Mouse (Mus musculus) hindbrain, embryonic 16.5 days (tissue): Measurements from ENCODE around the gene Ubr4. TPM values are rescaled to one million over a fixed set of nuclear protein-coding genes. Genes with fewer than 3 reads are reported as not detected.

Experiments used
- ATAC-seq: fragments of 200-750 bp; cut with Nextera tagmentation; 2 replicates; pipeline ENCODE4 v1.8.0; 2017; ENCODE audit warnings: moderate TSS enrichment, moderate library complexity
- H3K27ac ChIP-seq: fragments of 300-500 bp; sonication (generic); 2 replicates; pipeline ENCODE4 v1.5.1; 2014; ENCODE audit warnings: low read depth, mild to moderate bottlenecking, control low read depth, low read length, moderate library complexity
- H3K27me3 ChIP-seq: fragments of 300-500 bp; sonication (generic); replicated peaks from 2 replicates; pipeline ENCODE4 v1.6.1; 2014; ENCODE audit warnings: low read length; ENCODE audit not compliant: control insufficient read depth, insufficient read depth
- H3K36me3 ChIP-seq: fragments of 300-500 bp; sonication (generic); 2 replicates; pipeline ENCODE4 v1.6.1; 2014; ENCODE audit warnings: mild to moderate bottlenecking, low read length, moderate library complexity, mixed read lengths; ENCODE audit not compliant: control insufficient read depth, insufficient read depth
- H3K4me1 ChIP-seq: fragments of 300-500 bp; sonication (generic); 2 replicates; pipeline ENCODE4 v1.6.1; 2014; ENCODE audit warnings: low read depth, low read length; ENCODE audit not compliant: control insufficient read depth, insufficient read depth
- H3K4me2 ChIP-seq: fragments of 300-500 bp; sonication (generic); 2 replicates; pipeline ENCODE4 v1.6.1; 2014; ENCODE audit warnings: mild to moderate bottlenecking, low read length, control low read depth, moderate library complexity
- H3K4me3 ChIP-seq: fragments of 300-500 bp; sonication (generic); 2 replicates; pipeline ENCODE4 v1.5.1; 2014; ENCODE audit warnings: mild to moderate bottlenecking, low read length, control low read depth, moderate library complexity
- H3K9ac ChIP-seq: fragments of 300-500 bp; sonication (generic); 2 replicates; pipeline ENCODE4 v1.6.1; 2014; ENCODE audit warnings: low read depth, mild to moderate bottlenecking, control low read depth, low read length, moderate library complexity
- H3K9me3 ChIP-seq: fragments of 300-500 bp; sonication (generic); 2 replicates; pipeline ENCODE4 v1.6.1; 2014; ENCODE audit warnings: mild to moderate bottlenecking, low read length, moderate library complexity; ENCODE audit not compliant: control insufficient read depth
- WGBS: fragments of 180-500 bp; shearing (Covaris S2); extraction: QIAGEN DNeasy Blood & Tissue Kit; methylation state at CpG from one replicate; pipeline ENCODE4 v1.1.7; 2014; 5-methylcytosine and 5-hydroxymethylcytosine counted together
- polyA plus RNA-seq: library from polyadenylated mRNA; unstranded; fragments of >200 nt; fragmentation: Nextera tagmentation; extraction: Ambion mirVana; gene quantifications from 2 replicates; pipeline ENCODE4 v1.2.1, GENCODE M21; 2015

The Ubr4 gene
- polyA plus RNA-seq, 1 experiment from 2014 or later = 82.1 TPM

- H3K9ac ChIP-seq = no peak overlapping the region
- ATAC-seq = 0 out of 2 replicates have a peak, but pooled peaks have one; percentile 12
- no peak overlapping the region for H3K27ac ChIP-seq
- peaks cover 15% of the 10 kb centered on the region for H3K36me3 ChIP-seq
- no peaks in the 10 kb centered on the region for H3K9me3 ChIP-seq
- H3K4me1 ChIP-seq = no peaks in the 10 kb centered on the region; the same call in 1 of the 2 replicates
- no peak overlapping the region for H3K4me2 ChIP-seq
- H3K27me3 ChIP-seq = no peaks in the 10 kb centered on the region
- 76% methylated on average over 9 of the region's 9 CpGs for WGBS
- H3K4me3 ChIP-seq = no peak overlapping the region
Measured at GRCm38 (mm10) chr4:139493227-139494025, 141.0 kb downstream of the Ubr4 start.

GRCm38 (mm10) chr4:139500814-139501213 is 148.4 kb downstream of the Ubr4 start:
- H3K4me3 ChIP-seq = no peak overlapping the region
- no peak overlapping the region for H3K27ac ChIP-seq
- no peak overlapping the region for H3K9ac ChIP-seq
- no peaks in the 10 kb centered on the region for H3K27me3 ChIP-seq
- H3K4me1 ChIP-seq = peaks cover 4% of the 10 kb centered on the region
- no peaks in the 10 kb centered on the region for H3K9me3 ChIP-seq
- WGBS = 45% methylated on average over 14 of the region's 14 CpGs
- no peak overlapping the region for H3K4me2 ChIP-seq
- no peaks in the 10 kb centered on the region for H3K36me3 ChIP-seq
- peak; percentile 71 for ATAC-seq

GRCm38 (mm10) chr4:139501702-139502101 is 149.3 kb downstream of the Ubr4 start:
- no peak overlapping the region for H3K4me3 ChIP-seq
- H3K4me2 ChIP-seq = no peak overlapping the region
- ATAC-seq = no peak
- no peak overlapping the region for H3K9ac ChIP-seq
- WGBS = 90% methylated on average over 6 of the region's 6 CpGs
- no peaks in the 10 kb centered on the region for H3K9me3 ChIP-seq
- no peak overlapping the region for H3K27ac ChIP-seq
- peaks cover 4% of the 10 kb centered on the region for H3K4me1 ChIP-seq
- no peaks in the 10 kb centered on the region for H3K36me3 ChIP-seq
- no peaks in the 10 kb centered on the region for H3K27me3 ChIP-seq

GRCm38 (mm10) chr4:139503919-139504318 is 151.5 kb downstream of the Ubr4 start:
- H3K36me3 ChIP-seq = no peaks in the 10 kb centered on the region
- H3K27me3 ChIP-seq = no peaks in the 10 kb centered on the region
- no peaks in the 10 kb centered on the region for H3K9me3 ChIP-seq
- H3K4me1 ChIP-seq = peaks cover 4% of the 10 kb centered on the region
- no peak overlapping the region for H3K27ac ChIP-seq
- no peak overlapping the region for H3K4me2 ChIP-seq
- ATAC-seq = no peak
- no peak overlapping the region for H3K9ac ChIP-seq
- no peak overlapping the region for H3K4me3 ChIP-seq
- WGBS = 87% methylated on average over 8 of the region's 8 CpGs

GRCm38 (mm10) chr4:139505716-139506115 is 153.3 kb downstream of the Ubr4 start:
- WGBS = 86% methylated on average over 4 of the region's 4 CpGs
- Histone ChIP-seq H3K4me2 (no peak overlapping the region), H3K27ac (no peak overlapping the region), H3K9me3 (no peaks in the 10 kb centered on the region), H3K9ac (no peak overlapping the region), H3K27me3 (no peaks in the 10 kb centered on the region), H3K4me3 (no peak overlapping the region), H3K4me1 (peaks cover 2% of the 10 kb centered on the region), H3K36me3 (no peaks in the 10 kb centered on the region)
- ATAC-seq = no peak

- Histone ChIP-seq H3K9ac (no peak overlapping the region), H3K27ac (no peak overlapping the region), H3K4me1 (no peaks in the 10 kb centered on the region), H3K9me3 (no peaks in the 10 kb centered on the region), H3K36me3 (no peaks in the 10 kb centered on the region), H3K27me3 (no peaks in the 10 kb centered on the region), H3K4me3 (no peak overlapping the region), H3K4me2 (no peak overlapping the region)
- WGBS = 93% methylated on average over 11 of the region's 11 CpGs
- ATAC-seq = no peak
Measured at GRCm38 (mm10) chr4:139506727-139507126, 154.3 kb downstream of the Ubr4 start.

GRCm38 (mm10) chr4:139509069-139509468 is 156.7 kb downstream of the Ubr4 start:
- Histone ChIP-seq H3K4me1 (no peaks in the 10 kb centered on the region), H3K27ac (no peak overlapping the region), H3K27me3 (no peaks in the 10 kb centered on the region), H3K9ac (no peak overlapping the region), H3K4me2 (no peak overlapping the region), H3K4me3 (no peak overlapping the region), H3K9me3 (no peaks in the 10 kb centered on the region), H3K36me3 (no peaks in the 10 kb centered on the region)
- WGBS = 70% methylated on average over 2 of the region's 2 CpGs
- ATAC-seq = no peak

- no peaks in the 10 kb centered on the region for H3K4me1 ChIP-seq
- H3K9ac ChIP-seq = no peak overlapping the region
- no peaks in the 10 kb centered on the region for H3K9me3 ChIP-seq
- WGBS = 76% methylated on average over 2 of the region's 2 CpGs
- H3K36me3 ChIP-seq = no peaks in the 10 kb centered on the region
- no peak overlapping the region for H3K4me2 ChIP-seq
- H3K27me3 ChIP-seq = no peaks in the 10 kb centered on the region
- no peak for ATAC-seq
- no peak overlapping the region for H3K4me3 ChIP-seq
- no peak overlapping the region for H3K27ac ChIP-seq
Measured at GRCm38 (mm10) chr4:139511557-139511956, 159.1 kb downstream of the Ubr4 start.

GRCm38 (mm10) chr4:139512985-139513384 is 160.6 kb downstream of the Ubr4 start:
- ATAC-seq = no peak
- Histone ChIP-seq H3K9me3 (no peaks in the 10 kb centered on the region), H3K4me2 (no peak overlapping the region), H3K27ac (no peak overlapping the region), H3K4me1 (no peaks in the 10 kb centered on the region), H3K9ac (no peak overlapping the region), H3K27me3 (no peaks in the 10 kb centered on the region), H3K36me3 (no peaks in the 10 kb centered on the region), H3K4me3 (no peak overlapping the region)
- WGBS = 91% methylated on average over 2 of the region's 2 CpGs
